Mouse (Mus musculus): ENCODE measurements at regions not wholly inside any gene's neighbourhood (a gene's known extent, or its start where the extent isn't known, plus 50 kb on each side); places are given as distances from the start of the nearest gene placed in this dataset.

DNA sequence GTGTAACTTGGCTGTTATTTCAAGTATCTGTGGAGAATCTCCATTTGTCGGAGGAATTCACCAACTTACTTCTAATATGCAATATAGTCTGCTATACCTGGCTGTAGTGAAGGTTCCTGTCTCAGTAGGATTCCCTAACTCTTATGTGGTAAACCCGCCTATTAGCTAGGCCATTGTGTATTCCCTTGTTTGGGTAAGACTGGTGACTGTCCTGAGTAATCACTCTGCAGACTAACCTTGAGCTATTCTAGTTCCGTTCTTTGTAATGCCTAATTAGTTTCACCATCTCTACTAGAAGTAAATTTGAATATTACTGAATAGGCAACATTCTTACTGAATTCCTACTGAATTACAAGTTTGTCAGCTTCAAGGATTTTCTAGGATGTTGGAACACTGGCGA, 1380.8 kb upstream of the 1700008P02Rik start:
- DNase-seq, result no peak

DNA sequence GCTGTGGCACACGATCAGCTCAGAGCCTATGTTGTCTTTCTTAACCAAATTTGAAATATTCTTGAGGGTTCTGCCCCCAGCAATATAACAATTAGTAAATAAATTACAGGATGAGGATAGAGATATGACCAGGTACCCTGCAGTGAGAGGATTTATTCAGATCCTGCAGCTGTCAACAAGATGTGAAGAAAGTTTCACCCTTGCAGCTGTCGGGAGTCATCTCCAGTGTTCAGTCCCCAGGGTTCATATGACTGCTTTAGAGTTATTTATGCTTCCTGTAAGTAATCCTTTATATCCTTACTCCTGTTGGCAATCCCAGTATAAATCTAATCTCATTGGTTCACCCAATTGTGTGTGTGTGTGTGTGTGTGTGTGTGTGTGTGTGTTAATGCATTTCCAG, 1372.1 kb upstream of the 1700008P02Rik start:
- no peak for DNase-seq

DNA sequence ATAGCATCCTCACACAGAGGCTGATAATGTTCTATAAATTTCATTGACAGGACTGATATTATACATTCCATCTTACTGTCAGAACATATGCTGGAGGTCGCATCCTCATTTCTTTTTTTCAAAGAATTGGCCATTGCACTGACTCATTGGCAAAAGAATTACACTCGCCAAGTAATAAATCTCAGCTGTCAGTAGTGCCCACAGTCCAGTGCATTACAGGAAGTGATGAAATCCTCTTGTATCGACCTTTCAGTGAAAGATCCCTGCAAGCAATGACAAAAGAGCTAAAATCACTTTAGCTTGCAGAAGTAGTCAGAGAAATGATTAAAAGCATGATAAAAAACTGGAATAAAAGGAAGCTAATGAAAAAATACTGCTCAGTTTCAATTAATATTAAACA, 1353.0 kb upstream of the 1700008P02Rik start:
- DNase-seq, result no peak

DNA sequence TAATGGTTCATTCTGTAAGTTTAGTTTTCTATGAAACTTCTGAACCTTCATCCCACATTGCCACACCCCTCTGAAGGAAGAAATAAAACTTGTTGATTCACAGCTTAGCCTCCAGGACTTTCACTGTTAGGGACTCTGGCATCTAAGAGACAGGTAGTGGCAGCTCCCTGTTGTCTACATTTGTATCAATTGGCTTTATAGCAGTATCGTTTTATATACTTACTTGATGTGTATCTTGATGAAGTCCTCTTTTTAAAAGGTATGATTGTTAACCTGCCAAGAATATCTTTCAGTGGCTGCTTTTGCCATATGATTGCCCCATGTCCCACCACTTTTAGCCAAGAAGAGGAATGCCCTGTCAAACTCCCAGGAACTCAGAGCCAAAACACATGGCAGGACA, 1333.7 kb upstream of the 1700008P02Rik start:
- DNase-seq, result no peak

DNA sequence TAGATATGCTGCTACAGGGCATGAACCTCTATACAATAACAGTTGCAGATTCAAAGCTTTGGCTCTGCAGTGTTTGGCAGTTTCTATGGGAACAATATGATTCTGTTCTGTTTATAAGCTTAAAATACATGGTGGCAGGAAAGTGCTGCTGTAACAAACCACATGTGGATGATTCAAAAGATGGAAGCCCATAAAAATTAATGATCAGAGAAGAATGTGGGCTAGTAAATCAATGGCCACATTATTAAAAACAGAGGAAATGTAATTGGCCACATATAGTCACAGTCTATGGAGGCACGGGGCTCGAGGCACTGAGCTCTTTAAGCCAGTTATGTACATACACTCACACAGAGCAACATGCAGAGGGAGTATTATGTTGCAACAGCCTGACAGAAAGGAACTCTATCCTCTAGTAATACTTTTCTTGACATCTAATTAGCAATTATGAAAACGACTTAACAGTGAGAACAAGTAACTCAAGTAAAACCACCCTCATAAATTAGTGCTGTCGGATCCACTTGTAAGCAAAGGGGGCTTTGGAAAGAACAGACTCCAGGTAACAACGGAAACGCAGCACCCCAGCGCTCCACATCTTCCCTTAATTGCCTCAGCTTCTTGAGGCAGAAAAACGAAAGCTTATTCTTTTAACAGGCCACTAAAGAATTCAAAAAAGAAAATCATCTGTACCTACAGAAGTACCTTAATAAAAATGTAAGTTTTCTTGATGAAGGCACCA, 1323.6 kb upstream of the 1700008P02Rik start:
- DNase-seq, result no peak
